Mouse (Mus musculus): Measurements from ENCODE around the gene Schip1. TPM values are rescaled to one million over a fixed set of nuclear protein-coding genes. Genes with fewer than 3 reads are reported as not detected.

Schip1 gene
- polyA plus RNA-seq, 1 experiment from 2014 or later, result 33.2 TPM

GRCm38 (mm10) chr3:68562838-68563237 lies 498.2 kb downstream of the Schip1 start:
- Histone ChIP-seq H3K27ac (ENCODE audit: low read length) (no peak overlapping the region), H3K36me3 (ENCODE audit: control insufficient read depth, insufficient read depth, low read length) (no peaks in the 10 kb centered on the region), H3K4me2 (ENCODE audit: low read depth, low read length) (no peak overlapping the region), H3K4me1 (ENCODE audit: control insufficient read depth, insufficient read depth, low read length) (no peaks in the 10 kb centered on the region), H3K9me3 (replicated peaks; ENCODE audit: control insufficient read depth, low read length) (no peaks in the 10 kb centered on the region), H3K27me3 (ENCODE audit: control insufficient read depth, insufficient read depth, low read length) (no peaks in the 10 kb centered on the region), H3K4me3 (replicated peaks; ENCODE audit: low read length) (no peak overlapping the region), H3K9ac (ENCODE audit: low read length) (no peak overlapping the region)
- 79% methylated on average over 2 of the region's 2 CpGs for WGBS
- no peak for ATAC-seq (ENCODE audit: insufficient read depth, low FRiP score)

GRCm38 (mm10) chr3:68563922-68564321 lies 499.3 kb downstream of the Schip1 start:
- Histone ChIP-seq H3K36me3 (ENCODE audit: control insufficient read depth, insufficient read depth, low read length) (no peaks in the 10 kb centered on the region), H3K4me2 (ENCODE audit: low read depth, low read length) (no peak overlapping the region), H3K4me1 (ENCODE audit: control insufficient read depth, insufficient read depth, low read length) (no peaks in the 10 kb centered on the region), H3K27me3 (ENCODE audit: control insufficient read depth, insufficient read depth, low read length) (no peaks in the 10 kb centered on the region), H3K9ac (ENCODE audit: low read length) (no peak overlapping the region), H3K27ac (ENCODE audit: low read length) (no peak overlapping the region), H3K9me3 (replicated peaks; ENCODE audit: control insufficient read depth, low read length) (no peaks in the 10 kb centered on the region), H3K4me3 (replicated peaks; ENCODE audit: low read length) (no peak overlapping the region)
- WGBS, result 63% methylated on average over 8 of the region's 8 CpGs
- no peak for ATAC-seq (ENCODE audit: insufficient read depth, low FRiP score)

- no peak overlapping the region for H3K9ac ChIP-seq (ENCODE audit: low read length)
- ATAC-seq (ENCODE audit: insufficient read depth, low FRiP score), result no peak
- no peaks in the 10 kb centered on the region for H3K27me3 ChIP-seq (ENCODE audit: control insufficient read depth, insufficient read depth, low read length)
- no peaks in the 10 kb centered on the region for H3K36me3 ChIP-seq (ENCODE audit: control insufficient read depth, insufficient read depth, low read length)
- H3K9me3 ChIP-seq (replicated peaks; ENCODE audit: control insufficient read depth, low read length), result no peaks in the 10 kb centered on the region
- no peak overlapping the region for H3K4me3 ChIP-seq (replicated peaks; ENCODE audit: low read length)
- H3K4me2 ChIP-seq (ENCODE audit: low read depth, low read length), result no peak overlapping the region
- no peak overlapping the region for H3K27ac ChIP-seq (ENCODE audit: low read length)
- 79% methylated on average over 10 of the region's 10 CpGs for WGBS
- H3K4me1 ChIP-seq (ENCODE audit: control insufficient read depth, insufficient read depth, low read length), result no peaks in the 10 kb centered on the region
Measured at GRCm38 (mm10) chr3:68564978-68565674, 500.5 kb downstream of the Schip1 start.

- Histone ChIP-seq H3K27me3 (ENCODE audit: control insufficient read depth, insufficient read depth, low read length) (no peaks in the 10 kb centered on the region), H3K4me1 (ENCODE audit: control insufficient read depth, insufficient read depth, low read length) (no peaks in the 10 kb centered on the region), H3K4me2 (ENCODE audit: low read depth, low read length) (no peak overlapping the region), H3K9me3 (replicated peaks; ENCODE audit: control insufficient read depth, low read length) (no peaks in the 10 kb centered on the region), H3K36me3 (ENCODE audit: control insufficient read depth, insufficient read depth, low read length) (no peaks in the 10 kb centered on the region), H3K9ac (ENCODE audit: low read length) (no peak overlapping the region), H3K27ac (ENCODE audit: low read length) (no peak overlapping the region), H3K4me3 (replicated peaks; ENCODE audit: low read length) (no peak overlapping the region)
- ATAC-seq (ENCODE audit: insufficient read depth, low FRiP score), result no peak
- 73% methylated on average over 4 of the region's 4 CpGs for WGBS
Measured at GRCm38 (mm10) chr3:68565675-68566055, 501.1 kb downstream of the Schip1 start.

- no peak overlapping the region for H3K27ac ChIP-seq (ENCODE audit: low read length)
- no peaks in the 10 kb centered on the region for H3K9me3 ChIP-seq (replicated peaks; ENCODE audit: control insufficient read depth, low read length)
- H3K4me1 ChIP-seq (ENCODE audit: control insufficient read depth, insufficient read depth, low read length), result peaks cover 4% of the 10 kb centered on the region; the same call in 1 of the 2 replicates
- H3K36me3 ChIP-seq (ENCODE audit: control insufficient read depth, insufficient read depth, low read length), result no peaks in the 10 kb centered on the region
- no peak for ATAC-seq (ENCODE audit: insufficient read depth, low FRiP score)
- no peak overlapping the region for H3K4me2 ChIP-seq (ENCODE audit: low read depth, low read length)
- H3K4me3 ChIP-seq (replicated peaks; ENCODE audit: low read length), result no peak overlapping the region
- no peaks in the 10 kb centered on the region for H3K27me3 ChIP-seq (ENCODE audit: control insufficient read depth, insufficient read depth, low read length)
- WGBS, result 65% methylated on average over 7 of the region's 7 CpGs
- H3K9ac ChIP-seq (ENCODE audit: low read length), result no peak overlapping the region
Measured at GRCm38 (mm10) chr3:68567581-68567980, 503.0 kb downstream of the Schip1 start.

- H3K27ac ChIP-seq (ENCODE audit: low read length), result no peak overlapping the region
- 72% methylated on average over 3 of the region's 3 CpGs for WGBS
Measured at GRCm38 (mm10) chr3:68568149-68568548, 503.5 kb downstream of the Schip1 start.

GRCm38 (mm10) chr3:68568716-68569115 lies 504.1 kb downstream of the Schip1 start:
- no peaks in the 10 kb centered on the region for H3K36me3 ChIP-seq (ENCODE audit: control insufficient read depth, insufficient read depth, low read length)
- no peaks in the 10 kb centered on the region for H3K27me3 ChIP-seq (ENCODE audit: control insufficient read depth, insufficient read depth, low read length)
- no peak overlapping the region for H3K27ac ChIP-seq (ENCODE audit: low read length)
- 70% methylated on average over 7 of the region's 7 CpGs for WGBS
- H3K4me1 ChIP-seq (ENCODE audit: control insufficient read depth, insufficient read depth, low read length), result peaks cover 4% of the 10 kb centered on the region; the same call in 1 of the 2 replicates
- no peak overlapping the region for H3K4me2 ChIP-seq (ENCODE audit: low read depth, low read length)
- ATAC-seq (ENCODE audit: insufficient read depth, low FRiP score), result no peak
- no peaks in the 10 kb centered on the region for H3K9me3 ChIP-seq (replicated peaks; ENCODE audit: control insufficient read depth, low read length)
- no peak overlapping the region for H3K4me3 ChIP-seq (replicated peaks; ENCODE audit: low read length)
- no peak overlapping the region for H3K9ac ChIP-seq (ENCODE audit: low read length)

More at GRCm38 (mm10) chr3:68568149-68568548, 503.5 kb downstream of the Schip1 start:
- H3K4me2 ChIP-seq (ENCODE audit: low read depth, low read length), result no peak overlapping the region
- H3K4me1 ChIP-seq (ENCODE audit: control insufficient read depth, insufficient read depth, low read length), result peaks cover 4% of the 10 kb centered on the region; the same call in 1 of the 2 replicates
- no peak for ATAC-seq (ENCODE audit: insufficient read depth, low FRiP score)
- H3K27me3 ChIP-seq (ENCODE audit: control insufficient read depth, insufficient read depth, low read length), result no peaks in the 10 kb centered on the region
- H3K36me3 ChIP-seq (ENCODE audit: control insufficient read depth, insufficient read depth, low read length), result no peaks in the 10 kb centered on the region
- H3K9me3 ChIP-seq (replicated peaks; ENCODE audit: control insufficient read depth, low read length), result no peaks in the 10 kb centered on the region
- H3K9ac ChIP-seq (ENCODE audit: low read length), result no peak overlapping the region
- H3K4me3 ChIP-seq (replicated peaks; ENCODE audit: low read length), result no peak overlapping the region

- Histone ChIP-seq H3K9ac (ENCODE audit: low read length) (no peak overlapping the region), H3K27me3 (ENCODE audit: control insufficient read depth, insufficient read depth, low read length) (no peaks in the 10 kb centered on the region), H3K4me1 (ENCODE audit: control insufficient read depth, insufficient read depth, low read length) (peaks cover 8% of the 10 kb centered on the region; the same call in 1 of the 2 replicates), H3K36me3 (ENCODE audit: control insufficient read depth, insufficient read depth, low read length) (no peaks in the 10 kb centered on the region), H3K4me2 (ENCODE audit: low read depth, low read length) (no peak overlapping the region), H3K9me3 (replicated peaks; ENCODE audit: control insufficient read depth, low read length) (no peaks in the 10 kb centered on the region), H3K27ac (ENCODE audit: low read length) (no peak overlapping the region), H3K4me3 (replicated peaks; ENCODE audit: low read length) (no peak overlapping the region)
- ATAC-seq (ENCODE audit: insufficient read depth, low FRiP score), result no peak
- WGBS, result 50% methylated on average over 4 of the region's 4 CpGs
Measured at GRCm38 (mm10) chr3:68570319-68570718, 505.7 kb downstream of the Schip1 start.

GRCm38 (mm10) chr3:68572249-68573225 lies 507.9 kb downstream of the Schip1 start:
- Histone ChIP-seq H3K27me3 (ENCODE audit: control insufficient read depth, insufficient read depth, low read length) (no peaks in the 10 kb centered on the region), H3K4me2 (ENCODE audit: low read depth, low read length) (peak overlapping the region; percentile 44), H3K36me3 (ENCODE audit: control insufficient read depth, insufficient read depth, low read length) (no peaks in the 10 kb centered on the region), H3K4me3 (replicated peaks; ENCODE audit: low read length) (peak overlapping the region; percentile 29), H3K27ac (ENCODE audit: low read length) (peak overlapping the region; percentile 6; the same call in 1 of the 2 replicates), H3K4me1 (ENCODE audit: control insufficient read depth, insufficient read depth, low read length) (peaks cover 19% of the 10 kb centered on the region), H3K9me3 (replicated peaks; ENCODE audit: control insufficient read depth, low read length) (no peaks in the 10 kb centered on the region), H3K9ac (ENCODE audit: low read length) (peak overlapping the region; percentile 56)
- ATAC-seq (ENCODE audit: insufficient read depth, low FRiP score), result peak; percentile 55; the same call in 1 of the 2 replicates
- 21% methylated on average over 28 of the region's 28 CpGs for WGBS

Data from stomach, embryonic 16.5 days (tissue).